ENCODE assay signal across 24 mouse cellular contexts in the genomic region with DNA sequence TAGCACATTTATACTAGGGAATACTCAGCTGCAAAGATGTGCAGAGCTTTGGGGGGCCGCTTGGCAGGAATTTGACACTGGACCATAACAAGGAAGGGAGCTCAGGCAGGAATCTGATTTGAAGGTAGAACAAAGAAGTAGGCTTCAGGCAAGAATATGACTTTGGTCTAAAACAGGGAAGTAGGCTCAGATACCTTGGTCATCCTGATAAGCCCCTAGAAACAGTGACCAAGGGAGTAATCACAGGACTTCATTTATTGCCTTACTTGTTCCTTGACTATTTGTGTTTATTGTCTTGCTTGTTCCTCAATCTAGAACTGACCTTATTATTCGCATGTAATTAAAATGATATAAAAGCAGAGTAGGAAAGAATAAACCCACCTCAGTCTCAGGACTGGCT.
"Had no signal": no experiment of that assay in that cellular context is flagged by ENCODE, and none has a peak within 500 bp of the region (broad histone marks: within the 10 kb centered on the region; RNA-seq: fewer than 3 reads in every experiment).

No protein-coding gene starts in this region.

- ATAC-seq: hindbrain, postnatal 0 days; intestine, embryonic 15.5 days had no signal

- DNase-seq: gastrocnemius, postnatal 14 days; gastrocnemius, postnatal 36 days; heart, adult 18-20 months; heart, postnatal 14 days; kidney, adult 11 months; kidney, adult 2 months; kidney, adult 9 months; kidney, postnatal 14 days; kidney, postnatal 36 days; layer of hippocampus, adult 9-11 months; layer of hippocampus, postnatal 36 days; left cerebral cortex, postnatal 4 days had no signal

- H3K9me3 ChIP-seq: heart, embryonic 13.5 days; heart, embryonic 15.5 days; hindbrain, embryonic 13.5 days; hindbrain, embryonic 15.5 days; intestine, embryonic 15.5 days; kidney, embryonic 15.5 days; limb, embryonic 13.5 days; limb, embryonic 15.5 days had no signal

- H3K4me3 ChIP-seq: heart, embryonic 13.5 days; heart, embryonic 15.5 days; hindbrain, embryonic 13.5 days; hindbrain, embryonic 15.5 days; intestine, embryonic 15.5 days; kidney, embryonic 15.5 days; limb, embryonic 13.5 days; limb, embryonic 15.5 days had no signal

- H3K4me1 ChIP-seq: intestine, embryonic 15.5 days; limb, embryonic 15.5 days had no signal

- H3K4me2 ChIP-seq: heart, embryonic 11.5 days; heart, embryonic 13.5 days; heart, embryonic 15.5 days; hindbrain, embryonic 13.5 days; hindbrain, embryonic 15.5 days; intestine, embryonic 15.5 days; kidney, embryonic 15.5 days; limb, embryonic 13.5 days; limb, embryonic 15.5 days had no signal

- H3K9ac ChIP-seq: heart, embryonic 13.5 days; heart, embryonic 15.5 days; hindbrain, embryonic 13.5 days; hindbrain, embryonic 15.5 days; intestine, embryonic 15.5 days; kidney, embryonic 15.5 days; limb, embryonic 13.5 days; limb, embryonic 15.5 days; liver, embryonic 14.5 days had no signal

- H3K27ac ChIP-seq: heart, embryonic 13.5 days; heart, embryonic 15.5 days; hindbrain, embryonic 13.5 days; hindbrain, embryonic 15.5 days; hindbrain, postnatal 0 days; intestine, embryonic 15.5 days; kidney, embryonic 15.5 days; kidney, postnatal 0 days; limb, embryonic 13.5 days; limb, embryonic 15.5 days; liver, embryonic 14.5 days had no signal

- H3K36me3 ChIP-seq: heart, embryonic 13.5 days; heart, embryonic 15.5 days; hindbrain, embryonic 13.5 days; hindbrain, embryonic 15.5 days; intestine, embryonic 15.5 days; kidney, embryonic 15.5 days; limb, embryonic 13.5 days; limb, embryonic 15.5 days had no signal

- H3K27me3 ChIP-seq: heart, embryonic 13.5 days; heart, embryonic 15.5 days; hindbrain, embryonic 13.5 days; hindbrain, embryonic 15.5 days; intestine, embryonic 15.5 days; kidney, embryonic 15.5 days; limb, embryonic 13.5 days; limb, embryonic 15.5 days had no signal
